Mouse (Mus musculus): Measurements from ENCODE around the gene Slc25a26. TPM values are rescaled to one million over a fixed set of nuclear protein-coding genes. Genes with fewer than 3 reads are reported as not detected.

Slc25a26 gene
- total RNA-seq, 4 experiments from 2014 or later, result 15.3 to 21.1 (median 19.3) TPM

GRCm38 (mm10) chr6:94598421-94598820 lies 98.3 kb downstream of the Slc25a26 start:
- no peak for DNase-seq (ENCODE audit: low spot score in 2 of 2)

GRCm38 (mm10) chr6:94599016-94599415 lies 98.9 kb downstream of the Slc25a26 start:
- DNase-seq (ENCODE audit: low spot score in 2 of 2), result no peak

- DNase-seq (ENCODE audit: low spot score in 2 of 2), result no peak
Observed at GRCm38 (mm10) chr6:94601101-94601500, 101.0 kb downstream of the Slc25a26 start.

GRCm38 (mm10) chr6:94601811-94602210 lies 101.7 kb downstream of the Slc25a26 start:
- DNase-seq (ENCODE audit: low spot score in 2 of 2), result no peak

- DNase-seq (ENCODE audit: low spot score in 2 of 2), result no peak
Observed at GRCm38 (mm10) chr6:94604072-94604471, 103.9 kb downstream of the Slc25a26 start.

GRCm38 (mm10) chr6:94604546-94604945 lies 104.4 kb downstream of the Slc25a26 start:
- DNase-seq (ENCODE audit: low spot score in 2 of 2), result no peak

GRCm38 (mm10) chr6:94613235-94613895 lies 113.2 kb downstream of the Slc25a26 start:
- no peak for DNase-seq (ENCODE audit: low spot score in 2 of 2)

GRCm38 (mm10) chr6:94614346-94614745 lies 114.2 kb downstream of the Slc25a26 start:
- no peak for DNase-seq (ENCODE audit: low spot score in 2 of 2)

- DNase-seq (ENCODE audit: low spot score in 2 of 2), result no peak
Observed at GRCm38 (mm10) chr6:94615936-94616335, 115.8 kb downstream of the Slc25a26 start.

- DNase-seq (ENCODE audit: low spot score in 2 of 2), result no peak
Observed at GRCm38 (mm10) chr6:94618671-94619070, 118.5 kb downstream of the Slc25a26 start.

- no peak for DNase-seq (ENCODE audit: low spot score in 2 of 2)
Observed at GRCm38 (mm10) chr6:94620287-94620686, 120.2 kb downstream of the Slc25a26 start.

- DNase-seq (ENCODE audit: low spot score in 2 of 2), result no peak
Observed at GRCm38 (mm10) chr6:94620801-94621301, 120.7 kb downstream of the Slc25a26 start.

- DNase-seq (ENCODE audit: low spot score in 2 of 2), result peak; percentile 59 to 74
Observed at GRCm38 (mm10) chr6:94622983-94623382, 122.9 kb downstream of the Slc25a26 start.

GRCm38 (mm10) chr6:94624543-94624942 lies 124.4 kb downstream of the Slc25a26 start:
- DNase-seq (ENCODE audit: low spot score in 2 of 2), result no peak

- no peak for DNase-seq (ENCODE audit: low spot score in 2 of 2)
Observed at GRCm38 (mm10) chr6:94625896-94626295, 125.8 kb downstream of the Slc25a26 start.

GRCm38 (mm10) chr6:94626807-94627206 lies 126.7 kb downstream of the Slc25a26 start:
- DNase-seq (ENCODE audit: low spot score in 2 of 2), result no peak

- DNase-seq (ENCODE audit: low spot score in 2 of 2), result no peak
Observed at GRCm38 (mm10) chr6:94627714-94628595, 127.8 kb downstream of the Slc25a26 start.

GRCm38 (mm10) chr6:94628787-94629186 lies 128.7 kb downstream of the Slc25a26 start:
- DNase-seq (ENCODE audit: low spot score in 2 of 2), result no peak

- peak; percentile 38 to 56 for DNase-seq (ENCODE audit: low spot score in 2 of 2)
Observed at GRCm38 (mm10) chr6:94631051-94631778, 131.1 kb downstream of the Slc25a26 start.

- DNase-seq (ENCODE audit: low spot score in 2 of 2), result no peak
Observed at GRCm38 (mm10) chr6:94631779-94632082, 131.6 kb downstream of the Slc25a26 start.

- DNase-seq (ENCODE audit: low spot score in 2 of 2), result no peak
Observed at GRCm38 (mm10) chr6:94634274-94634673, 134.1 kb downstream of the Slc25a26 start.

GRCm38 (mm10) chr6:94634710-94635109 lies 134.6 kb downstream of the Slc25a26 start:
- DNase-seq (ENCODE audit: low spot score in 2 of 2), result no peak
